Mouse (Mus musculus) limb, embryonic 11.5 days (tissue): ENCODE results near the gene 9330161L09Rik. TPM values are rescaled to one million over a fixed set of nuclear protein-coding genes. Genes with fewer than 3 reads are reported as not detected.

Experiments
- ATAC-seq: fragments of 200-750 bp; cut with Nextera tagmentation; 2 replicates; pipeline ENCODE4 v1.8.0; 2017; ENCODE audit warnings: low read depth; ENCODE audit not compliant: insufficient number of reproducible peaks, low FRiP score, low TSS enrichment
- DNase-seq: peaks from one replicate; pipeline ENCODE4 v3.0.0-alpha.2; 2015; ENCODE audit warnings: low spot score
- H3K27ac ChIP-seq: fragments of 300-500 bp; sonication (generic); replicated peaks from 2 replicates; pipeline ENCODE4 v1.5.1; 2014; ENCODE audit warnings: low read depth, mild to moderate bottlenecking, low read length
- H3K27me3 ChIP-seq: fragments of 300-500 bp; sonication (generic); 2 replicates; pipeline ENCODE4 v1.6.1; 2014; ENCODE audit warnings: mild to moderate bottlenecking, low read length, mixed read lengths; ENCODE audit not compliant: control insufficient read depth, insufficient read depth
- H3K36me3 ChIP-seq: fragments of 300-500 bp; sonication (generic); 2 replicates; pipeline ENCODE4 v1.6.1; 2014; ENCODE audit warnings: mild to moderate bottlenecking, low read length, moderate library complexity, mixed read lengths; ENCODE audit not compliant: control insufficient read depth, insufficient read depth
- H3K4me1 ChIP-seq: fragments of 300-500 bp; sonication (generic); 2 replicates; pipeline ENCODE4 v1.6.1; 2014; ENCODE audit warnings: low read length, mixed read lengths; ENCODE audit not compliant: control insufficient read depth, insufficient read depth
- H3K4me2 ChIP-seq: fragments of 300-500 bp; sonication (generic); 2 replicates; pipeline ENCODE4 v1.6.1; 2014; ENCODE audit warnings: low read depth, mild to moderate bottlenecking, moderate library complexity; ENCODE audit not compliant: severe bottlenecking
- H3K4me3 ChIP-seq: fragments of 300-500 bp; sonication (generic); 2 replicates; pipeline ENCODE4 v1.5.1; 2014; ENCODE audit warnings: low read depth, low read length
- H3K9ac ChIP-seq: fragments of 300-500 bp; sonication (generic); 2 replicates; pipeline ENCODE4 v1.6.1; 2014; ENCODE audit warnings: mild to moderate bottlenecking, low read length
- H3K9me3 ChIP-seq: fragments of 300-500 bp; sonication (generic); 2 replicates; pipeline ENCODE4 v1.6.1; 2016; ENCODE audit warnings: low read length; ENCODE audit not compliant: control insufficient read depth
- WGBS: fragments of 180-500 bp; shearing (Covaris S2); extraction: QIAGEN DNeasy Blood & Tissue Kit; methylation state at CpG from one replicate; pipeline ENCODE4 v1.1.7; 2014; 5-methylcytosine and 5-hydroxymethylcytosine counted together
- polyA plus RNA-seq: library from polyadenylated mRNA; unstranded; fragments of >200 nt; fragmentation: Nextera tagmentation; extraction: Ambion mirVana; gene quantifications from 2 replicates; pipeline ENCODE4 v1.2.1, GENCODE M21; 2014

Gene 9330161L09Rik
- polyA plus RNA-seq, 1 experiment from 2014 or later: 1.0 TPM

DNA sequence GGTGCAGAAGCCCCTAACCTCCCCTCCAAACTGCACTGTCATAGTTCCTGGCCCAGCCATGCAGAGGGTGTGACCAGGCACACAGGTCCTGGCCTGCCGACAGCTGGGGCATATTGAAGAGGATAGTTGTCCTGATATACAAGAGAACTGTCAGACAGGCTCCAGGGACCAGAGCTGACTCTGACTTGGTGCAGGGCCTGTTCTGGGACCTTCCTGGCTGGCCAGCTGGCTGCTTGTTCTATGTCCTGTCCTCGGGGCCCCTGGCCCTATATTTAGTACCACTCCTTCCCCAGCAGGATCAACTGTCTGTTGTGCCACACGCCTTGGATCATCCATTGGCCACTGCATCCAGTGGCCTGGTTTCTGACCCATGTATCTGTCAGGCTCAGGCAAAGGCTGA, 45.3 kb downstream of the 9330161L09Rik start:
- H3K4me3 ChIP-seq: no peak overlapping the region
- H3K9ac ChIP-seq: no peak overlapping the region
- H3K9me3 ChIP-seq: no peaks in the 10 kb centered on the region
- no peak for DNase-seq
- no peaks in the 10 kb centered on the region for H3K27me3 ChIP-seq
- 81% methylated on average over 3 of the region's 3 CpGs for WGBS
- no peak overlapping the region for H3K4me2 ChIP-seq
- no peak overlapping the region for H3K27ac ChIP-seq
- H3K36me3 ChIP-seq: no peaks in the 10 kb centered on the region
- no peak for ATAC-seq
- H3K4me1 ChIP-seq: no peaks in the 10 kb centered on the region

DNA sequence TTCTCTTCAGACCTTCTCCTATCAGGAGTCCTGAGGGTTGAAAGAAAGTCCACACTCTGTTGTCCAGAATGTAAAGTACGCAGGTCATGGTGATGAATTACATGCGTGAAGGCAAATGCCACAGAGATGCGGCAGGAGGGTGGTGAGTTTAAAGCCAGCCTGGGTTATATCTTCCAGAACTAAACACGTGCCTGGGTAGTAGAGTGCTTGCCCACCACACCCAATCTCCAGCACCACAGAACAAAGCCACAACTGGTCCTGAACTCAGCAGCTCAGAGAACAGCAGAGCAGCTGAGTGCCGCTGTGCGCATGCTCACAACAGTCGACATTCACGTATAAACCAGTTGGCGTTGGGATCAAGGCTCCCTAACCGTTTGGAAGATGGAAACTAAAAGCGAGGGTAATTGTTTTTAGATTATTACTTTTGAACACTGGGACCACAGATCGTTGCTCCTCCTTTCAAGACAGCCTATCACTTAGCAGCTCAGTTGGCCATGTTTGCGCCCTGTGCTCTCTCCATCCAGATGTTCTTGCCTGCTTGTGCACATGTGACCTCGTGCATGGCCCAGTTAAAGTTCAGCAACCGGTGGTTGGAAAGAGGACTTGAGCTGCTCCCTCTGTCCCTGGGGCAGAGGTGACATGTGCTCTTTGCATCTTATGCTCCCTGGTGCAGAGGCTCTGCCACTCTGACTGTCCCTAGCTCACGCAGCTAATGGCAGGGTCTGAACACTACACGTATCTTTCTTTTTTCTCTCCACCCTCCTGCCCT, 45.9 kb downstream of the 9330161L09Rik start:
- no peak overlapping the region for H3K4me2 ChIP-seq
- H3K9me3 ChIP-seq: no peaks in the 10 kb centered on the region
- DNase-seq (no peak), ATAC-seq (no peak)
- H3K27me3 ChIP-seq: no peaks in the 10 kb centered on the region
- no peaks in the 10 kb centered on the region for H3K4me1 ChIP-seq
- H3K4me3 ChIP-seq: no peak overlapping the region
- no peak overlapping the region for H3K27ac ChIP-seq
- WGBS: 84% methylated on average over 17 of the region's 17 CpGs
- no peak overlapping the region for H3K9ac ChIP-seq
- H3K36me3 ChIP-seq: no peaks in the 10 kb centered on the region

GRCm38 (mm10) chr12:103360812-103361211, 46.8 kb downstream of the 9330161L09Rik start:
- DNase-seq: no peak
- Histone ChIP-seq H3K36me3 (no peaks in the 10 kb centered on the region), H3K27ac (no peak overlapping the region), H3K9ac (no peak overlapping the region), H3K4me2 (no peak overlapping the region), H3K27me3 (no peaks in the 10 kb centered on the region), H3K9me3 (no peaks in the 10 kb centered on the region), H3K4me3 (no peak overlapping the region), H3K4me1 (no peaks in the 10 kb centered on the region)
- ATAC-seq: no peak
- 83% methylated on average over 8 of the region's 8 CpGs for WGBS

DNA sequence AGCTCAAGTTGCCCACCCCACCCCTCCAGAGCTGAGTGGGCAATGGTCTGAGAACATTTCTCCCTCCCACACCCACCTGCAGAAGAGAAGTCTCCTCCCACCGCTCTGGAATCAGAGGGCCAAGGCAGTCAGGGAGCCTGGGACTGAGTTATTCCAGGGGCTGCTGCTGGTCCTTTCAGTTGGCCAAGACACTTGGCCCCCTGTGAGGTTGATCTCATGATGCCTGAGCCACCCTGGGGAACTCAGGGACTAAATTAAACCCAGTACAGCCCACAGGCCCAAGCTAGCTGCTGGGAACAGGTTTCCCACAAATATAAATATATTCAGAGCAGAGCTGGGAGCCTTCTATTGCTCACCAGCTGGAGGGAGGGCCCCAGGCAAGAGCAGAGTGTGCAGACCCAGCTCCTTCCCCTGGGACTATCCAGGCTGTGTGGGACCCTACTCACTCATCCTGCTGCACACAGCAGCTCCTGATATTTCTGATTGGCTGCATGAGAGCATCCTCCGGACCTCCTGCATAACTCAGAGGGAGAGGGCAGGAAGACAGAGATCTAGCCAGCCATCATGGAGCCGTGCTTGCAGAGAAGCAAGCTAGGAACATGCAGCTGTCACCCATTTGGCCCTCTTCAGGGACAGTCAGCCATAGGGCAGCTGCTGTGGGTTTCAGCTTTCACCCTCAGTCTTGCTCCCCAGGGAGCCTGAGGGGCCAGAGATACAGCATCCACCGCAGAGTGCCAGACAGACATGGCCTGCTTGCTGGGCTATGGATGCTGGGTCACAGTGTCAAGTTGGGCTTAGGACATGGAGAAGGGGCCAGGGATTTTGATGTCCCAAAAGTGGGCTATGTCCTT, 48.4 kb downstream of the 9330161L09Rik start:
- H3K27ac ChIP-seq: no peak overlapping the region
- no peak overlapping the region for H3K9ac ChIP-seq
- no peak overlapping the region for H3K4me3 ChIP-seq
- H3K4me1 ChIP-seq: no peaks in the 10 kb centered on the region
- no peaks in the 10 kb centered on the region for H3K9me3 ChIP-seq
- H3K36me3 ChIP-seq: no peaks in the 10 kb centered on the region
- DNase-seq (no peak), ATAC-seq (no peak)
- H3K4me2 ChIP-seq: no peak overlapping the region
- 46% methylated on average over 4 of the region's 4 CpGs for WGBS
- H3K27me3 ChIP-seq: no peaks in the 10 kb centered on the region

DNA sequence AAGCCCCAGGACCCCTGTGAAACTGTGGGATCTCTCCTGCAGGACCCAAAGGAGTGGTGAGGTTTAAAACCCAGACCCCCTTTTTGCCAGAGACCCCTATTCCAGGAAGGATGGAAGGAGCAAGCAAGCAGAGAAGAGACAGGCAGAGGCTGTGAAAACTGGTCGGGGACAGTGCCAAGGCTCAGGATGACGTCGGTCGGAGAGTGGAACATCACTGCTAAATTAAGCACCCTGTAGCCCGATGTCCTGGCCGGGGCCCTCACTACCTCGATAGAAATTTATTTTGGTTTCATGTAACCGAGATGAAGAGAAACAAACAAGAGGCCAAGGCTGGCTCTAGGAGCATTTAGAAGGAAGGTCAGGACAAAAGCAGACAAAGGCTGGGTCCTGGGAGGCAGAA, 49.4 kb downstream of the 9330161L09Rik start:
- ATAC-seq (no peak), DNase-seq (no peak)
- H3K27ac ChIP-seq: no peak overlapping the region
- 81% methylated on average over 8 of the region's 8 CpGs for WGBS
- H3K9ac ChIP-seq: no peak overlapping the region
- H3K4me2 ChIP-seq: no peak overlapping the region
- H3K36me3 ChIP-seq: no peaks in the 10 kb centered on the region
- no peaks in the 10 kb centered on the region for H3K9me3 ChIP-seq
- no peaks in the 10 kb centered on the region for H3K27me3 ChIP-seq
- H3K4me1 ChIP-seq: no peaks in the 10 kb centered on the region
- H3K4me3 ChIP-seq: no peak overlapping the region

Other genes starting within 250 kb of the 9330161L09Rik start
- 0.16 TPM in 1 of 2 replicates, not detected in the other for gene Prima1, start 165.7 kb downstream of the 9330161L09Rik start, polyA plus RNA-seq
- not detected in 2 replicates for gene Fam181a, start 96.8 kb downstream of the 9330161L09Rik start, polyA plus RNA-seq
- gene Asb2, start 51.8 kb downstream of the 9330161L09Rik start, polyA plus RNA-seq: 0.87 and 1.4 TPM in 2 replicates
- 11.2 and 11.3 TPM in 2 replicates for gene Otub2, start 19.1 kb downstream of the 9330161L09Rik start, polyA plus RNA-seq
- gene Ddx24, start 18.0 kb upstream of the 9330161L09Rik start, polyA plus RNA-seq: 102 and 105 TPM in 2 replicates
- gene Ifi27, start 26.4 kb upstream of the 9330161L09Rik start, polyA plus RNA-seq: 0.70 and 1.2 TPM in 2 replicates
- gene Ifi27l2a, start 35.9 kb upstream of the 9330161L09Rik start, polyA plus RNA-seq: 0.37 and 0.47 TPM in 2 replicates
- not detected in 2 replicates for gene Ifi27l2b, start 49.4 kb upstream of the 9330161L09Rik start, polyA plus RNA-seq
- 2.1 and 2.2 TPM in 2 replicates for gene Ppp4r4, start 124.5 kb upstream of the 9330161L09Rik start, polyA plus RNA-seq
- gene Serpina10, start 223.6 kb upstream of the 9330161L09Rik start, polyA plus RNA-seq: 0.11 TPM in 1 of 2 replicates, not detected in the other
- gene Serpina6, start 249.4 kb upstream of the 9330161L09Rik start, polyA plus RNA-seq: 0.53 and 0.57 TPM in 2 replicates